Mouse (Mus musculus): Measurements from ENCODE around the gene 1700069L16Rik. TPM values are rescaled to one million over a fixed set of nuclear protein-coding genes. Genes with fewer than 3 reads are reported as not detected.

Gene 1700069L16Rik
- not detected for total RNA-seq (2022)

DNA sequence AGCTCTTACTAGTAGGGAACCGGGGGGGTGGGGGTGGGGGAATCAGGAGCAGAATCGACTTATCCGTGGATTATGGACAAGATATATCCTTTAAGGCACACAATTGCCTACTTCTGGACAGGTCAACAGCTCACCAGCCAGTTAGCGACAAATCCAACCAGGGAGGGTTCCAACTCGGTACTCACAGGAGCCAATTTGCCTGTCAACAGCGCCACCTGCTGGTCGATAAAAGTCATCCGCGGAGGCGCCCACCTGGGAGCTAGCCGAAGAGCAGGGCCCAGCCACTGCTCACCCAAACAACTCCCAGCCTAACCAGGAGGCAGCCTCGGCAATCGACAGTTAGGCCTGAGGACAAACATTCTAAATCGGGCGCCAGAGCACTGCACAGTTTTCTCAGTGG, at the start of gene 1700069L16Rik:
Gene 1700069L16Rik, minus strand, starts transcription at position 327 of the 400 bp plus-strand sequence.
- DNase-seq (ENCODE audit: low spot score in 2 of 2): peak; percentile 75 to 92

GRCm38 (mm10) chr5:113773664-113774063, 49.1 kb upstream of the 1700069L16Rik start:
- peak; percentile 70 to 87 for DNase-seq (ENCODE audit: low spot score in 2 of 2)

DNA sequence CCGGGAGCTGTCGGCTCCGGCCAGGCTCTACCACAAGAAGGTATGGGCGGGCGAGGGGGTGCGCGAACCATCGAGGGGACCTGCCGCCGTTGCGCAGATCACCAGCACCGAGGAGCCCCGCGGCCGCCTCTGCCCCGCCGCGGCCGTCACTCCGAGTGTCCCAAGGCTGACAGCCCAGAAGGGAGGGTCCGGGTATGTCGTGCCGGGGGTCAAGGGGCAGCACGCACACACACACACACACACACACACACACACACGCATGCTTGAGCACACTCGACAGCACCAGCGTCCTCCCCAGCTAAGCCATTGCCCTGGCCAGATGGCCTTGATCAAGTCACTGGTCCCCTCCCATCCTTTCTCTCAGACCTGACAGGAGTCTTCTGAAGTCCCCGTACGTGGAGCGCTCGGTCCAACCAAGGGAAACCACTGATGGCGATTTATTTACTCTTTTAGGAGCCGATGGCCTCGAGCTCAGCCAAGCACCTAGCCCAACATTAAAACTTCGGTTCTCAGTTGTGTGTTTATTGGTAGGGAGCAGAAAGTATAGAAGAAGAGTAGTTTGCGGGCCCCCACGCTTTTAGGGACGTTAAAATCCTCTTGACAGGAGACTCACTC, 48.4 kb upstream of the 1700069L16Rik start:
- no peak for DNase-seq (ENCODE audit: low spot score in 2 of 2)

DNA sequence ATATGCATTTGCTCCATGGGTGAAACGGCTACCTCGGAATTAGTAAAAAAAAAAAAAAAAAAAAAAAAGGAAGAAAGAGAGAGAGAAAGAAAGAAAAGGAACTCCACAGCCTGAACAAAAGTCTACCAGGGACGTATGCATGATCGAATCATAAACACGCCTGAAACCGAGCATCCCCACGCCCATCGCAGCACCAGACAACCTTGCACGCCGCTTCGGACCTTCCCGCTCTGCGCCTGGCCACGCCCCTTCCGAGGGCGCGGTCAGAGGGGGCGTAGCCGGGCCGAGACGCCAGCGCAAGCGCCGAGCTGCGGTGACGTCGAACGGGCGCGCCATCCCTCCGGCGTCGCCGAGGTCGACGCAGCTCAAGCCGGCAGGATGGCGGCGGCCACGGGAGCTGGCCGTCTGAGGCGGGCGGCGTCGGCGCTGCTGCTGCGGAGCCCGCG, 47.9 kb upstream of the 1700069L16Rik start, which contains the start of the genes Sart3 and Iscu:
Gene Sart3, minus strand, starts transcription at position 61 of the 446 bp plus-strand sequence.
Gene Iscu, plus strand, starts transcription at position 299 of the 446 bp plus-strand sequence.
- DNase-seq (ENCODE audit: low spot score in 2 of 2): peak; percentile 85 to 90

DNA sequence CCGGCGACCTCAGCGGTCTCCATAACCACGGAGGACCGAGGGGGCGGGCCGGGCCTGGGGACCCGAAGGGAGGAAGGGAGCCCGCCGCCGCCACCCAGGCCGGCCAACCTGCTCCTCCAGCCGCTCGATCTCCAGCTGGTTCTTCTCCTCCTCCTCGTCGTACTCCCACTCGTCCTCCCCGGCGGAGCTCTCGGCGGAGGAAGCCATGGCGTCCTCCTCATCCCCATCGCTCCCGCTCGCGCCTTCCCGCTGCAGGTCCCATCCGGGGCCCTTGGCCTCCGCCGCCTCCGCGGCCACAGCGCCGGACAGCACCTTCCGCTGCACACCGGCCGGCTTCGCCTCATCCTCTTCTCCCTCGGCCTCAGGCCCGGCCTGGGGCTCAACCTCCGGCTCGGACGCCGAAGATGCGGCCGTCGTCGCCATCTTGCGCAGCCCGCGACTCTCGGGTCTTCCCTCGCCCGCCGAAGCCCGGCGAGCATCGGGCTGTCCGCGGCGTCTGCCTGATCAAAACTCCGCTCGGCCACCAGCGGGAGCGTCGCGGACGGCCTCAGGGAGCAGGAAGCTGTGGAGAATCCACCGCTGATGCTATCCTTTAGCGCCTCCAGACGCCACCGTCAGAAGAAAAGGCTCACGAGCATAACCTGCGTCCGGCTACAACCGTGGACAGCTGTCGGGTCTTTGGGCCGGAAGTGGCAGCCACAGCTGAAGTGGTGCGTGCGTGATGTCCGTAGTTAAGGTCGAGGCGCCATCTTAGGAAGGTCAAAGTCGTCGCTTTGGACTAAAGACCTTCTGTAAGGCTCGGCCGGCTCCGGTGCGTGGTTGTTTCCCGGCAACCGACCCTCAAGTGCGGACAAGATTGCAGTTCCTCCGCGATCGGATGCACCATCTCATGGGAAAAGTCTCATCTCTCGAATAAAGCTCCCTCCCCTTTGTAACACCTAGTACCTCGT, 46.9 kb upstream of the 1700069L16Rik start:
- peak; percentile 86 to 92 for DNase-seq (ENCODE audit: low spot score in 2 of 2)

GRCm38 (mm10) chr5:113768806-113769205, 44.2 kb upstream of the 1700069L16Rik start:
- DNase-seq (ENCODE audit: low spot score in 2 of 2): no peak

DNA sequence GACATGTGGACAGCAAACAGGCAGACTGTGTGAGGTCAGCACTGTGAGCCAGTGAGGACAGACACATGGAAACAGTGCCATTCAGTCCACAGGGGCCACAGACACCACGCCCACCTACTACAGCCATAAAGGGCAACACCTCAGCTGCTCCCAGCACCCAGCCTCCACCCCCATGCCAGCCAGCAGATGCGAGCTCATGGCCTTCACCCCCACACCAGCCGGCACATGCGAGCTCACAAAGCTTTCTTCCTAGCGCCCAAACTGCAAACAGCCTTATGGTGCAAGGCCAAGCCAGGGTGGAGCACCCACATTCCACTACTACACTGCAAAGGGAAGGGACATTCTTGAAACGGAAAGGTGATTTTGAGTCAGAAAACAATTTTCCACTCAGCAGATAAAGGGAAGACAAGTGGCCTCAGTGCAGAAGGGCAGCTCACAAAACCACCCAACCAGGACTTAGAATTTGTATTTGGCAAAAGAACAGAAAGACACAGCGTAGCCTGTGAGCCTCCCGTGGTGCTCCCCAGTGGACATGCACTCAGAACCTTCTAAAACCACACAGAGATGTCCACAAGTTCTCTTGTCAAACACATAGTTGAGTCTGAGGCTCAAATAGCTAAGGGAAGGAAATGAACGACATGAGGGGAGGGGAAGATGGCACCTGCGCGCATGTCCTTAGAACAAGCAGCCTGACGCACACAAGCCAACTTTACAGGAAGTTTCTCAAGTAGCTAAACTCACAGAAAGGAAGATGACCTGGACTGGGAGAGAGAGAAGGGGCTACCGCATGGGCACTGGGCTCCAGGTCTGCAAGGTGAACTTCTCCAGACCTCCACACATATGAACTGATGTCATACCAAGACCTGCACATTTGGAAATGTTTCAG, 41.3 kb upstream of the 1700069L16Rik start:
- no peak for DNase-seq (ENCODE audit: low spot score in 2 of 2)

DNA sequence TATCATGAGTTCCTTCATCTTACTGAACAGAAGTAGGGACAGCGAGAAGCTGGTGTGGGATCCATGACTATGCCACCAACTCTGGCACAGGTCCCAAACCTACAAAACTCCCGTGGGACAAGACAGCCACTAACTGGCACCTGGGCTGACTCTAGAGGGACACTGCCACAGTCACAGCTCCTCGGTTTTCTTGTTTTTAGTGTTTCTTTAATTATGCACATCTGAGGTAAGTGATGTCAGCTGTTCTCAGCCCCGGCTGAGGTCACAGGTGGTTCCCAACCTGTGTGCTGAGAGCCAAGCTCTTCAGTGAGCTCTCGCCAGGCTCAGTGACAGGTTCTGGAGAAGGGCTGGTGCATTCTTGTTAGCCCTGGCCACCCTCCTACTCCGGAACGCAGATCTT, 39.9 kb upstream of the 1700069L16Rik start:
- no peak for DNase-seq (ENCODE audit: low spot score in 2 of 2)

DNA sequence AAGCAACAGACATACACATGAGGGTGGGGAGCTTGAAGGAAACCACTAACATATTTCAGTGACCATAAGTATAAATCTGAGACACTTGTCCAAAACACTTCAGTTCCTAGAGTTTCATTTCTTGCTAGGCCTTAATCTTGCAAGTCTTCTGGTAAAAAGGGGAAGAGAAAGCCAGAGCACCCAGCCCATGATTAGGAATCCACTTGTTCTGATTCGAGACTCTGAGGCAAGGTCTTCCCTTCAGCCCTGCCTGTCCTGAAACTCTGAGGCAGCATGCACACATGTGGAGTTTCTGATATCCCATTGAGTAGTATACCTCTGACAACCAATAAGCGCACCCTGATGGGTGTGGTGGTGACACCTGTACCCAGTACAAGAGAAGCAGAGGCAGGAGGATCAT, 37.0 kb upstream of the 1700069L16Rik start:
- no peak for DNase-seq (ENCODE audit: low spot score in 2 of 2)

GRCm38 (mm10) chr5:113755347-113756030, 30.9 kb upstream of the 1700069L16Rik start:
- no peak for DNase-seq (ENCODE audit: low spot score in 2 of 2)

GRCm38 (mm10) chr5:113751521-113752157, 27.1 kb upstream of the 1700069L16Rik start:
- DNase-seq (ENCODE audit: low spot score in 2 of 2): no peak

- DNase-seq (ENCODE audit: low spot score in 2 of 2): no peak
These were observed 24.2 kb upstream of the 1700069L16Rik start for GRCm38 (mm10) chr5:113748556-113749331.

DNA sequence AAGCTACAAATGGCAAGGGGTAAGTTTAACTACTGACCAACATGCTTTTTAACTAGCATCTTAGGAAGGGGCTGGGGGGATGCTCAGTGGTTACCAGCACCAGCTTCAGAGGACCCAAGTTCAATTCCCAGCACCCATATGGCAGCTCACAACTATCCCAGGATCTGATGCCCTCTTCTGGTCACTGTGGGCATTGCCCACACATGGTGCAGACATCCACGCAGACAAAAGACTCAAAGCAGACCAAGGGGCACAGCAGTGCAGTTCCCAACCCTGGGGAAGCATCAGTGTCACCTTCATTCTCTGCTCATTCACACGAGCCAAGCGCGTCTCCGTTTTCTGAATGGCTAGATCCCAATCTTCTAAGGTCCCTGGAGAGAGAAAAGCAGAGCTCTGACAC, 23.1 kb upstream of the 1700069L16Rik start:
- no peak for DNase-seq (ENCODE audit: low spot score in 2 of 2)

GRCm38 (mm10) chr5:113737607-113738237, 13.2 kb upstream of the 1700069L16Rik start:
- DNase-seq (ENCODE audit: low spot score in 2 of 2): no peak

- no peak for DNase-seq (ENCODE audit: low spot score in 2 of 2)
These were observed 12.1 kb upstream of the 1700069L16Rik start for GRCm38 (mm10) chr5:113736522-113737164.

GRCm38 (mm10) chr5:113736113-113736502, 11.5 kb upstream of the 1700069L16Rik start:
- no peak for DNase-seq (ENCODE audit: low spot score in 2 of 2)

- DNase-seq (ENCODE audit: low spot score in 2 of 2): peak; percentile 85 to 90
These were observed 11.0 kb upstream of the 1700069L16Rik start, which contains the start of gene Ficd for GRCm38 (mm10) chr5:113735345-113736112. Gene Ficd (plus strand): TSS chr5:113735803.

DNA sequence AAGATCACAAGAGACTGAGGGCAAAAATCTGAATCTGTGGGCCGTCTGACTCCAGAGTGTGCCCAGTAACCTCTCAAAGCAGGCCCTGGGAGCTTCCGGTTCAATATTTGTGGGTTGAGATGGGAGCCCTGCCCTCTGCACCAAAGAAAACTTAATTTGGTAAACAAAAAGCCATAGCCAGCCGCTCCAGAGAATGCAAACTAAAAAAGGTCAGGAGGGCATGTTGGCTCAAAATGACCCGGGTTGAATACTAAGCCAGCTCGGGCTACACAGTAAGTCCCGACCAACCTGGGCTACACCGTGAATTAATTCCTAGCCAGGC, 10.4 kb upstream of the 1700069L16Rik start:
- no peak for DNase-seq (ENCODE audit: low spot score in 2 of 2)
